Mouse (Mus musculus) liver, adult 2 months (tissue): ENCODE measurements around the gene Hoxa5.

Source experiments
- CTCF ChIP-seq: fragments of 200-500 bp; IDR thresholded peaks from 2 replicates; pipeline ENCODE4 v1.5.1; 2011; ENCODE audit warnings: low read depth, low read length, control low read depth
- POLR2A ChIP-seq: fragments of 200-500 bp; IDR thresholded peaks from 2 replicates; pipeline ENCODE4 v1.6.1; 2011; ENCODE audit warnings: low read length, control low read depth; ENCODE audit not compliant: insufficient read depth; ENCODE audit errors: extremely low read depth

- no peak for TF ChIP-seq CTCF
- no peak for TF ChIP-seq POLR2A
Measured at GRCm38 (mm10) chr6:52178918-52179665, 25.3 kb downstream of the Hoxa5 start.
